Mouse (Mus musculus) liver, postnatal 0 days (tissue): ENCODE data around the gene Syn3. TPM values are rescaled to one million over a fixed set of nuclear protein-coding genes. Genes with fewer than 3 reads are reported as not detected.

Experiments
- ATAC-seq: fragments of 200-750 bp; cut with Nextera tagmentation; 2 replicates; pipeline ENCODE4 v1.8.0; 2017; ENCODE audit warnings: mild to moderate bottlenecking, moderate library complexity
- DNase-seq: peaks from one replicate; pipeline ENCODE4 v3.0.0-alpha.2; 2016
- H3K27ac ChIP-seq: fragments of 300-500 bp; sonication (generic); 2 replicates; pipeline ENCODE4 v1.5.1; 2014; ENCODE audit warnings: antibody characterized with exemption, moderate library complexity, mild to moderate bottlenecking, low read depth
- H3K27me3 ChIP-seq: fragments of 300-500 bp; sonication (generic); 2 replicates; pipeline ENCODE4 v1.6.1; 2014; ENCODE audit warnings: low read length, control low read depth, mixed read lengths; ENCODE audit not compliant: insufficient read depth
- H3K36me3 ChIP-seq: fragments of 300-500 bp; sonication (generic); replicated peaks from 2 replicates; pipeline ENCODE4 v1.6.1; 2014; ENCODE audit warnings: mild to moderate bottlenecking, control low read depth, low read length, moderate library complexity, mixed read lengths; ENCODE audit not compliant: insufficient read depth
- H3K4me1 ChIP-seq: fragments of 300-500 bp; sonication (generic); 2 replicates; pipeline ENCODE4 v1.6.1; 2014; ENCODE audit warnings: antibody characterized with exemption, mild to moderate bottlenecking, control low read depth; ENCODE audit not compliant: insufficient read depth
- H3K4me2 ChIP-seq: fragments of 300-500 bp; sonication (generic); 2 replicates; pipeline ENCODE4 v1.6.1; 2014; ENCODE audit warnings: low read depth, mild to moderate bottlenecking, low read length, moderate library complexity, mixed read lengths
- H3K4me3 ChIP-seq: fragments of 300-500 bp; sonication (generic); 2 replicates; pipeline ENCODE4 v1.5.1; 2014; ENCODE audit warnings: low read depth, low read length
- H3K9ac ChIP-seq: fragments of 300-500 bp; sonication (generic); replicated peaks from 2 replicates; pipeline ENCODE4 v1.6.1; 2014; ENCODE audit warnings: mild to moderate bottlenecking, moderate library complexity
- H3K9me3 ChIP-seq: fragments of 300-500 bp; sonication (generic); 2 replicates; pipeline ENCODE4 v1.6.1; 2016; ENCODE audit warnings: mild to moderate bottlenecking, control low read depth, low read length, mixed read lengths
- CTCF ChIP-seq: sonication (generic); IDR thresholded peaks from 2 replicates; pipeline ENCODE4 v1.5.1; 2016; ENCODE audit warnings: antibody characterized with exemption, low read depth
- EP300 ChIP-seq: IDR thresholded peaks from 2 replicates; pipeline ENCODE4 v1.6.1; 2016; ENCODE audit warnings: antibody characterized with exemption, low read depth, mild to moderate bottlenecking
- WGBS: fragments of 180-500 bp; shearing (Covaris S2); extraction: QIAGEN DNeasy Blood & Tissue Kit; methylation state at CpG from one replicate; pipeline ENCODE4 v1.1.7; 2014; ENCODE audit not compliant: insufficient replicate concordance; 5-methylcytosine and 5-hydroxymethylcytosine counted together
- polyA plus RNA-seq: library from polyadenylated mRNA; unstranded; fragments of >200 nt; fragmentation: Nextera tagmentation; extraction: Ambion mirVana; gene quantifications from 2 replicates; pipeline ENCODE4 v1.2.1, GENCODE M21; 2015

The Syn3 gene
- polyA plus RNA-seq, 1 experiment from 2014 or later = 0.25 TPM

GRCm38 (mm10) chr10:86026354-86026753 is 472.3 kb downstream of the Syn3 start:
- no peak overlapping the region; the same call in 1 of the 2 replicates for H3K9ac ChIP-seq
- H3K4me2 ChIP-seq = peak overlapping the region; percentile 62
- peaks cover 46% of the 10 kb centered on the region for H3K36me3 ChIP-seq
- no peaks in the 10 kb centered on the region for H3K27me3 ChIP-seq
- peak overlapping the region; percentile 19; the same call in 1 of the 2 replicates for H3K4me3 ChIP-seq
- no peaks in the 10 kb centered on the region for H3K9me3 ChIP-seq
- ATAC-seq (peak; percentile 71), DNase-seq (no peak)
- H3K4me1 ChIP-seq = peaks cover 16% of the 10 kb centered on the region
- TF ChIP-seq CTCF (no peak), EP300 (peak; percentile 99)
- WGBS = 59% methylated on average over 3 of the region's 3 CpGs
- peak overlapping the region; percentile 92 for H3K27ac ChIP-seq

DNA sequence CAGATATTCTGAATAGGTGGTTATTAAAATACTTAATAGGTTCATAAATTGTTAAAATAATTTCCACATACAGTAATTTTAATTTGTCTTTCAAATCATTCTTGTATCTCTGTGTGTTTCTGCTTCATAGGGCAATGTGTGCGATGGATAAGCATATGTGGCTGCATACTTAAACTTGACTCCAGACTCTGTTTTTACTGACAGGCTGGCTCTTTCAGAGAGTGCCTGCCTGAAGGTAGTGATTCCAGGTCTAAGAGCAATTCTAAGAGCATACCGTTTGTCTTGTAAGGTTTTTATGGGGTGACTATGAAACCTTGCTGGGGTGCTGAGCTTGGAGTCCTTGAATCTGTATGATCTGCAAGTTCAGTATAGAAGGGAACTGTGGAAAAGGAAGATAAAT is 472.8 kb downstream of the Syn3 start:
- Histone ChIP-seq H3K9me3 (no peaks in the 10 kb centered on the region), H3K4me3 (peak overlapping the region; percentile 19; the same call in 1 of the 2 replicates), H3K9ac (no peak overlapping the region; the same call in 1 of the 2 replicates), H3K36me3 (peaks cover 41% of the 10 kb centered on the region), H3K4me1 (peaks cover 16% of the 10 kb centered on the region), H3K27me3 (no peaks in the 10 kb centered on the region), H3K27ac (peak overlapping the region; percentile 92), H3K4me2 (peak overlapping the region; percentile 62)
- peak; percentile 11; the same call in 1 of the 2 replicates for ATAC-seq
- 55% methylated on average over 2 of the region's 2 CpGs for WGBS
- TF ChIP-seq CTCF = no peak
- TF ChIP-seq EP300 = no peak
- no peak for DNase-seq

GRCm38 (mm10) chr10:86023149-86023548 is 475.5 kb downstream of the Syn3 start:
- H3K9me3 ChIP-seq = no peaks in the 10 kb centered on the region
- H3K27ac ChIP-seq = peak overlapping the region; percentile 94
- peak overlapping the region; percentile 93 for H3K4me3 ChIP-seq
- H3K36me3 ChIP-seq = peaks cover 18% of the 10 kb centered on the region
- peak overlapping the region; percentile 91 for H3K9ac ChIP-seq
- peaks cover 16% of the 10 kb centered on the region for H3K4me1 ChIP-seq
- TF ChIP-seq CTCF = no peak
- TF ChIP-seq EP300 = peak; percentile 76
- H3K4me2 ChIP-seq = peak overlapping the region; percentile 76
- ATAC-seq (no peak), DNase-seq (no peak)
- H3K27me3 ChIP-seq = no peaks in the 10 kb centered on the region

GRCm38 (mm10) chr10:86022474-86022816 is 476.3 kb downstream of the Syn3 start:
- no peak for TF ChIP-seq CTCF
- TF ChIP-seq EP300 = no peak
- ATAC-seq (peak; percentile 1; the same call in 1 of the 2 replicates), DNase-seq (no peak)
- H3K4me1 ChIP-seq = peaks cover 16% of the 10 kb centered on the region
- H3K27me3 ChIP-seq = no peaks in the 10 kb centered on the region
- peak overlapping the region; percentile 76 for H3K4me2 ChIP-seq
- peaks cover 13% of the 10 kb centered on the region for H3K36me3 ChIP-seq
- peak overlapping the region; percentile 91 for H3K9ac ChIP-seq
- 2% methylated on average over 6 of the region's 6 CpGs for WGBS
- peak overlapping the region; percentile 94 for H3K27ac ChIP-seq
- peak overlapping the region; percentile 93 for H3K4me3 ChIP-seq
- H3K9me3 ChIP-seq = no peaks in the 10 kb centered on the region

GRCm38 (mm10) chr10:86021749-86022473 is 476.8 kb downstream of the Syn3 start, which contains the start of gene Fbxo7:
Gene Fbxo7, plus strand, starts transcription at chr10:86021972.
- H3K27me3 ChIP-seq = no peaks in the 10 kb centered on the region
- 2% methylated on average over 82 of the region's 82 CpGs for WGBS
- DNase-seq (peak; percentile 94), ATAC-seq (peak; percentile 90)
- H3K9ac ChIP-seq = peak within 1 kb of the TSS; percentile 91
- peak within 1 kb of the TSS; percentile 93 for H3K4me3 ChIP-seq
- H3K4me1 ChIP-seq = peaks cover 16% of the 10 kb centered on the region
- no peaks in the 10 kb centered on the region for H3K9me3 ChIP-seq
- TF ChIP-seq CTCF = peak; percentile 100
- TF ChIP-seq EP300 = no peak
- peak within 1 kb of the TSS; percentile 76 for H3K4me2 ChIP-seq
- peak within 1 kb of the TSS; percentile 94 for H3K27ac ChIP-seq
- peaks cover 11% of the 10 kb centered on the region for H3K36me3 ChIP-seq

- no peak overlapping the region for H3K27ac ChIP-seq
- 0% methylated on average over 3 of the region's 3 CpGs for WGBS
- H3K9ac ChIP-seq = peak overlapping the region; percentile 91; the same call in 1 of the 2 replicates
Measured at GRCm38 (mm10) chr10:86021408-86021748, 477.3 kb downstream of the Syn3 start.

More at GRCm38 (mm10) chr10:86021408-86021748, 477.3 kb downstream of the Syn3 start:
- Histone ChIP-seq H3K9me3 (no peaks in the 10 kb centered on the region), H3K4me1 (peaks cover 14% of the 10 kb centered on the region), H3K4me2 (peak overlapping the region; percentile 55), H3K4me3 (peak overlapping the region; percentile 93), H3K27me3 (no peaks in the 10 kb centered on the region), H3K36me3 (peaks cover 11% of the 10 kb centered on the region)
- TF ChIP-seq CTCF = no peak
- TF ChIP-seq EP300 = no peak
- DNase-seq (no peak), ATAC-seq (peak; percentile 22)
